Mouse (Mus musculus): ENCODE data around the gene Mthfs. TPM values are rescaled to one million over a fixed set of nuclear protein-coding genes. Genes with fewer than 3 reads are reported as not detected.
"Not testable (repeated sequence)": the region's sequence is repeated elsewhere in the genome, so short reads cannot be mapped to it uniquely, and the experiment has no call there.

Gene Mthfs
- polyA plus RNA-seq, 1 experiment from 2014 or later: 14.9 TPM

DNA sequence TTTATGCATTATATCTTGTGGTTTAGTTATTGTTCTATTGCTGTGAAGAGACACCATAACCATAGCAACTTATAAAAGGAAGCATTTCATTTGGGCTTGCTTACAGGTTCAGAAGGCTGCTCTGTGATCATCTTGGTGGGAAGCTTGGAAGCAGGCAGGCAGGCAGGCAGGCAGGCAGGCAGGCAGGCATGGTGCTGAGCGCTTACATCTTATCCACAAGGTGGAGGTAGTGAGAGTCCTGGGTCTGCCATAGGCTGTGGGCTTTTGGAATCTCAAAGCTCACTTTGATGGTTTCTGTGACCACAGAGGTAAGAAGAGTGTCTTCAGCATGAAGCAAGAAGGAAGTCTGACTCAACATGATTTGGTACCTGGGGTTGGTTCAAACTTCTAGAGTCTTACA lies 2.0 kb downstream of the Mthfs start:
- ATAC-seq (replicated peaks; ENCODE audit: insufficient number of reproducible peaks, insufficient read depth, low FRiP score, low read depth); H3K9me3 ChIP-seq (replicated peaks); H3K4me3 ChIP-seq; H3K27ac ChIP-seq; H3K4me2 ChIP-seq; H3K4me1 ChIP-seq (replicated peaks); H3K27me3 ChIP-seq; H3K36me3 ChIP-seq; H3K9ac ChIP-seq: not testable (repeated sequence)
- WGBS: 33% methylated on average over 1 of the region's 1 CpGs

- not testable (repeated sequence) for H3K27ac ChIP-seq; H3K9ac ChIP-seq; H3K4me3 ChIP-seq; H3K4me1 ChIP-seq (replicated peaks); H3K4me2 ChIP-seq; H3K9me3 ChIP-seq (replicated peaks); H3K27me3 ChIP-seq; H3K36me3 ChIP-seq; ATAC-seq (replicated peaks; ENCODE audit: insufficient number of reproducible peaks, insufficient read depth, low FRiP score, low read depth)
- 89% methylated on average over 4 of the region's 4 CpGs for WGBS
These were observed 7.7 kb downstream of the Mthfs start for GRCm38 (mm10) chr9:89218174-89218573.

DNA sequence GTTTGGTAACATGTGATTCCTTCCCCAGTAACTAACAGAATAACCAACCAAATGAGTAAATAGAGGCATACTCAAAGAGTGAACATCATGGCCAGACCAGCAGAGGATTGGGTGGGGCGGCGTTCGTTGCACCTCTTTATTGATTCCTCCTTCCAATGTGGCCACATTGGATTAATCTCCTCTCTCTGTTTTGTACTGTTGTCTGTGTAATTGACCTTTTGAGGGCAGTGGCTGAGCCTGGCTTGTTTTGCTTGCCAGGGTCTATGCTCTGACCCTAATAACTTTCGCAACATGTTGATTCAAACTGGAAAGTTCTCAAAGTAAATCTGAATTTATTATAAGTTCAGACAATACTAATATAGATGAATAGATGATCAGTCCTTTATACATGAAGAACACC lies 9.2 kb downstream of the Mthfs start:
- H3K9me3 ChIP-seq (replicated peaks): not testable (repeated sequence)
- WGBS: 93% methylated on average over 3 of the region's 4 CpGs

GRCm38 (mm10) chr9:89220704-89221287 lies 10.3 kb downstream of the Mthfs start:
- H3K4me2 ChIP-seq; H3K4me3 ChIP-seq; H3K9me3 ChIP-seq (replicated peaks); H3K9ac ChIP-seq; ATAC-seq (replicated peaks; ENCODE audit: insufficient number of reproducible peaks, insufficient read depth, low FRiP score, low read depth); H3K4me1 ChIP-seq (replicated peaks); H3K27ac ChIP-seq; H3K36me3 ChIP-seq; H3K27me3 ChIP-seq: not testable (repeated sequence)
- 83% methylated on average over 6 of the region's 6 CpGs for WGBS

More for the DNA sequence above, 9.2 kb downstream of the Mthfs start:
- not testable (repeated sequence) for H3K36me3 ChIP-seq; H3K27ac ChIP-seq; H3K9ac ChIP-seq; H3K27me3 ChIP-seq; ATAC-seq (replicated peaks; ENCODE audit: insufficient number of reproducible peaks, insufficient read depth, low FRiP score, low read depth); H3K4me3 ChIP-seq; H3K4me1 ChIP-seq (replicated peaks); H3K4me2 ChIP-seq

- Histone ChIP-seq H3K9me3 (replicated peaks) (no peaks in the 10 kb centered on the region), H3K36me3 (no peaks in the 10 kb centered on the region), H3K4me1 (replicated peaks) (no peaks in the 10 kb centered on the region), H3K27me3 (no peaks in the 10 kb centered on the region), H3K9ac (no peak overlapping the region), H3K4me2 (no peak overlapping the region), H3K27ac (no peak overlapping the region), H3K4me3 (no peak overlapping the region)
- no peak for ATAC-seq (replicated peaks; ENCODE audit: insufficient number of reproducible peaks, insufficient read depth, low FRiP score, low read depth)
- WGBS: 49% methylated on average over 4 of the region's 4 CpGs
These were observed 15.6 kb downstream of the Mthfs start for GRCm38 (mm10) chr9:89226071-89226470.

GRCm38 (mm10) chr9:89228122-89228521 lies 17.6 kb downstream of the Mthfs start:
- WGBS: 87% methylated on average over 7 of the region's 7 CpGs
- Histone ChIP-seq H3K9me3 (replicated peaks) (no peaks in the 10 kb centered on the region), H3K4me3 (no peak overlapping the region), H3K4me1 (replicated peaks) (no peaks in the 10 kb centered on the region), H3K27ac (no peak overlapping the region), H3K4me2 (no peak overlapping the region), H3K36me3 (no peaks in the 10 kb centered on the region), H3K9ac (no peak overlapping the region), H3K27me3 (no peaks in the 10 kb centered on the region)
- ATAC-seq (replicated peaks; ENCODE audit: insufficient number of reproducible peaks, insufficient read depth, low FRiP score, low read depth): no peak

GRCm38 (mm10) chr9:89230897-89231497 lies 20.5 kb downstream of the Mthfs start:
- not testable (repeated sequence) for H3K4me3 ChIP-seq; H3K9me3 ChIP-seq (replicated peaks); H3K9ac ChIP-seq; H3K4me1 ChIP-seq (replicated peaks); H3K36me3 ChIP-seq; H3K27me3 ChIP-seq; ATAC-seq (replicated peaks; ENCODE audit: insufficient number of reproducible peaks, insufficient read depth, low FRiP score, low read depth); H3K4me2 ChIP-seq; H3K27ac ChIP-seq
- WGBS: 32% methylated on average over 2 of the region's 2 CpGs

DNA sequence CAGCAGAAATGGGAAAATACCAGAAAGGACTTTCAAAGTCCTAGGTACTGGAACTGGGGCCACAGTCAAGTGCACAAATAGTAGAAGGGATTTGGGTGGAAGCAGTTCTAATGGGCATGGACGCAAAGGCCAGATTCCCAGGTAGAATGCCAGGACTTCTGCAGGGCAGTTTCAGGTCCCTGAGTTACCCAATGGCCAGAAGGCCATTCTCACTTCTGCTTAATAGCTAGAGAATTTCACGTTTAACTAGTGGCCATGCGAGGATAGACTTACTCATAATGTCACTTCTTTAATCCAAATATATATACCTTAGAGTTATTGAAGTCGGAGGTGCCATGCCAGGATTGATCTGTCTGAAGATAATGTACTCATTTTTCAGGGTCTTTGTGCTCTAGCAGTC lies 26.7 kb downstream of the Mthfs start:
- not testable (repeated sequence) for H3K4me3 ChIP-seq; H3K4me1 ChIP-seq (replicated peaks); H3K27me3 ChIP-seq; H3K36me3 ChIP-seq; H3K4me2 ChIP-seq; ATAC-seq (replicated peaks; ENCODE audit: insufficient number of reproducible peaks, insufficient read depth, low FRiP score, low read depth); H3K9ac ChIP-seq; H3K27ac ChIP-seq; H3K9me3 ChIP-seq (replicated peaks)
- 81% methylated on average over 4 of the region's 4 CpGs for WGBS

- H3K27ac ChIP-seq; H3K27me3 ChIP-seq; H3K4me1 ChIP-seq (replicated peaks); H3K9ac ChIP-seq; H3K4me2 ChIP-seq; H3K36me3 ChIP-seq; H3K4me3 ChIP-seq; H3K9me3 ChIP-seq (replicated peaks): not testable (repeated sequence)
- 0 out of 2 replicates have a peak, but pooled peaks have one; percentile 18 for ATAC-seq (replicated peaks; ENCODE audit: insufficient number of reproducible peaks, insufficient read depth, low FRiP score, low read depth)
- WGBS: 56% methylated on average over 5 of the region's 5 CpGs
These were observed 28.6 kb downstream of the Mthfs start for GRCm38 (mm10) chr9:89238976-89239505.

- not testable (repeated sequence) for H3K4me1 ChIP-seq (replicated peaks); H3K4me3 ChIP-seq; H3K9ac ChIP-seq; ATAC-seq (replicated peaks; ENCODE audit: insufficient number of reproducible peaks, insufficient read depth, low FRiP score, low read depth); H3K27me3 ChIP-seq; H3K9me3 ChIP-seq (replicated peaks); H3K36me3 ChIP-seq; H3K4me2 ChIP-seq; H3K27ac ChIP-seq
- 77% methylated on average over 3 of the region's 3 CpGs for WGBS
These were observed 30.1 kb downstream of the Mthfs start for GRCm38 (mm10) chr9:89240516-89241019.

DNA sequence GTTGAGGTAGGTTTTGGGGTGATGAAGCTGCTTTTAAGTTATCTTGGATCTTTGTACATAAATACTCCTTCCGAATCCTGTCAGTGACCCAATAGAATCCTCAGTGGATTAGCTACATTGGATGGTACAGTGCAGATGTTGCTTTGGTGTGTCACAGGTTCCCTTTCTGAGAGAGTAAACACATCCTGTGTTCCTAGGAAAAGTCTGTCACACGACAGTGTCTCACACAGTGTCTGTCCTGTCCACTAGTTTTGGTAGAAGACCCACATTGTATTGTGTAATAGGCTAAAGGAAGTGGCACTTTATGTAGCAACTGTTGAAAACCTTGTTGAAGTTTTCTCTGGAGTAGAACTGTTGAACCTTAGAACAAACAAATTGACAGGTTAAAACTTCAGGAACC lies 42.9 kb downstream of the Mthfs start:
- WGBS: 83% methylated on average over 2 of the region's 2 CpGs

More for the DNA sequence above, 42.9 kb downstream of the Mthfs start:
- H3K9ac ChIP-seq: no peak overlapping the region
- no peak overlapping the region for H3K27ac ChIP-seq
- H3K4me1 ChIP-seq (replicated peaks): no peaks in the 10 kb centered on the region
- H3K9me3 ChIP-seq (replicated peaks): no peaks in the 10 kb centered on the region
- H3K4me3 ChIP-seq: no peak overlapping the region
- no peaks in the 10 kb centered on the region for H3K27me3 ChIP-seq
- no peak overlapping the region for H3K4me2 ChIP-seq
- no peaks in the 10 kb centered on the region for H3K36me3 ChIP-seq
- no peak for ATAC-seq (replicated peaks; ENCODE audit: insufficient number of reproducible peaks, insufficient read depth, low FRiP score, low read depth)
